Mouse (Mus musculus): Measurements from ENCODE around the gene Pcbp2.

Gene Pcbp2

DNA sequence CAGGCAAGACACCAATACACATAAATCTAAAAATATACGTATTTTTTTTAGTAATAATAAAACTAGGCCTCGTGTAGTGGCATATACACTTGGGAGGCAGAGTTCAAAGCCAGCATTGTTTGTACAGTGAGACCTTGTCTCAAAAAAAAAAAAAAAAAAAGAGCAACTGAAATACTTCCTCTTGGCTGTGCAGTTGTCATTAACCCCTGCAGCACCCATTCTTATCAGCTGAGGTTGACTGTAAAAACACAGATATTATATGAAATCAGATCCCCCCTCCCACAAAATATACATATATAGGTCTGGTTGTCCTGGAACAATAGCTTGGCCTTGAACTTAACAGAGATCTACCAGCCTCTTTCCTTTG is 36.1 kb downstream of the Pcbp2 start:
- no peak for DNase-seq (ENCODE audit: low spot score in 2 of 2)

DNA sequence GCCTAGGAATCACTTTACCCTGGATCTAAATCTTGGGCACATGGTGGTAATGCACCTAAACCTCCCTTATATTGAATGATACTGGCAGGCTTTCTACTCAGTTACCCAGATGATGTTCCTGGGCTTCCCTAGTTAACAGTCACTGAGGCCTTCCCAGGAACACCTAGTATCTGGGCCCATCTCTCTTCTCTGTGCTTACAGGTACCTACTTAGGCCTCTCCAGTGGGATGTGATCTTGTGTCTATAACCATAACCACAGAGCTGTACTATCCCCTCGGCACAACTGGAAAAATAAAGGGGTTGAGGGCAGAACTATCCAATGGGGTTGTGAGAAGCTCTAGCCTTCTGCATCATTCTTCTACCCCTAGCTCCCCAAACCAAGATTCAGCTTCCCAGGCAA is 36.5 kb downstream of the Pcbp2 start:
- no peak for DNase-seq (ENCODE audit: low spot score in 2 of 2)

DNA sequence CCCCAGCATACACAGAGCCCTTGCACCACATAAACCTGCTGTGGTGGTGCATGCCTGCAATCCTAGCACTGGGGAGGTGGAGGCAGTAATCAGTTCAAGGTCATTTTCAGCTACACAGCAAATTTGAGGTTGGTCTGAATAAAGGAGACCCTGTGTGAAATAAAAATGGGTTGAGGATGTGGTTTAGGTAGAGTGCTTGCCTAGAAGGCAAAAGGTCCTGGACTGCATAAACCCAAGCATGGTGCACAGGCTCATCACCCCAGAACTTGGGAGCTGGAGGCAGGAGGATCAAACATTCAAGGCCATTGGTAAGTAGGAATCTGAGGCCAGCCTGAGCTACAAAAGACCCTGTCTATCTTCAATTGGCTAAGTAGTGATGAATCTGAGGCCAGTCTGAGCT is 37.2 kb downstream of the Pcbp2 start:
- DNase-seq (ENCODE audit: low spot score in 2 of 2) = no peak

DNA sequence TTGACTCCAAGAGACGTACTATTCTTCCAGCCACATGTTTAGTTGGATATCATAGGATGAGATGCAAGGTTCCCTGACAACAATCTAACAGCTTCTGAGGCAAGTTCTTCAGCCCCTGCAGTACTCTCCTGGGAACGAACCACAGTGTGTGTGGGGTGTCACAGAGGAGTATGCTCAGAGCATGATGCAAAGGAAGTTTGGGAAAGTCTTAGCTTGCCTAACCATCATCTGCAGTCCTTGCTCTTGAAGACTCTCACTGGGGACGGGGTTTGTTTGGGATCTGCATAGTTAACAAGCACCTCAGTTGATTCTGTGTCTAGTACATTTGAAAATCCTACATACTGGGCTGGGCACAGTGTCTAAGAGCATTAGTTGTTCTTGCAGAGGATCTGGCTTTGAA is 38.0 kb downstream of the Pcbp2 start:
- no peak for DNase-seq (ENCODE audit: low spot score in 2 of 2)

DNA sequence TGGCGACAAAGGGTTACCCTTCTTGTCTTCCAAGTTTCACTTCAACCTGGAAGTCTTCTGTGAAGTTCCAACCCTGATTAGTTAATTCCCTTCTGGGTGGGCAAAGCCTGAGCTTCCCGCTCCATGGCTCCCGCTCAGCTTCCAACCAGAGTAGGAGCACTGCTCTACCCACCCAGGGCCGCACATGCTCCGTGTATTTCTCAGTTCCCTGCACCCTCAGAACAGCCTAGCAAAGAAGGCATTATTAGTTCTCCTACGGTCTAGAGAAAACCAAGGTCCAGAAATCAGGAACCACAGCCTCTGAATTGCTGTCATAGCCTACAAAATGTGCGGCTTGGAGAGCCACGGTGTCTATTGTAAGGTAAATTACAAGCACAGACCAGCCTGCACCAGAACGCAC is 39.8 kb downstream of the Pcbp2 start:
- peak in 1 of 2 experiments; percentile 40 for DNase-seq (ENCODE audit: low spot score in 2 of 2)

DNA sequence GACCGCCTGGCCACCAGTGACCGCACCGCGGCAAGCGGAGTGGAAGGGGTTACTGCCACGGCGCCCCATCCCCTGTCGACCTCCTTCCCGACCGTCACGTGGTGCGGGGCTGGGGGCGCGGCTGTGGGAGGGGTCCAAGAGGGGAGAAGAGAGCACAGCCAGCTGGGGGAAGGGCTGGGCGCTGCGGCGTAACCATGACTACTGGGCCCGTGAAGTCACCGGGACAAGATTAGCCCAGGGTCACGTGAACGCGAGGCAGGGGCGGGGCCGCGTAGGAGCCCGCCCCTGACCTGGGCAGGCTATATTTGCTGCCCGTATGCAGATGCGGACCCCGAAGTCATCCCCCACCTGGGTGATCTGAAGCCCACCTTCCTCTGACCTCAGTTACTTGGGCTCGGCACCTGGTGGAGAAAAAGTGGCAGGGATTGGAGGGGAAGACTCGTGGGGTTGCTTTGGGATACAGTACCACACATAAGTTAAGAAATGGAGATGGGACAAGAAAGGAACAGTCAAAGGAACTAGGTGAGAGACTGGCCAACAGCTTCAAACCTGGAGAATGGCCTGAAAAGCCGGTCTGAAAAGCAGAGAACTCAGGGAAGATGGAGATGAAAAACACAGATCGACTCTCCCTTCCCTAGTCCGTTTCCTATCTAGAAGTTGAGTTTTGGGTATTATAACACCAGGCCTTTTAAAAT is 40.4 kb downstream of the Pcbp2 start:
- peak; percentile 85 to 90 for DNase-seq (ENCODE audit: low spot score in 2 of 2)

DNA sequence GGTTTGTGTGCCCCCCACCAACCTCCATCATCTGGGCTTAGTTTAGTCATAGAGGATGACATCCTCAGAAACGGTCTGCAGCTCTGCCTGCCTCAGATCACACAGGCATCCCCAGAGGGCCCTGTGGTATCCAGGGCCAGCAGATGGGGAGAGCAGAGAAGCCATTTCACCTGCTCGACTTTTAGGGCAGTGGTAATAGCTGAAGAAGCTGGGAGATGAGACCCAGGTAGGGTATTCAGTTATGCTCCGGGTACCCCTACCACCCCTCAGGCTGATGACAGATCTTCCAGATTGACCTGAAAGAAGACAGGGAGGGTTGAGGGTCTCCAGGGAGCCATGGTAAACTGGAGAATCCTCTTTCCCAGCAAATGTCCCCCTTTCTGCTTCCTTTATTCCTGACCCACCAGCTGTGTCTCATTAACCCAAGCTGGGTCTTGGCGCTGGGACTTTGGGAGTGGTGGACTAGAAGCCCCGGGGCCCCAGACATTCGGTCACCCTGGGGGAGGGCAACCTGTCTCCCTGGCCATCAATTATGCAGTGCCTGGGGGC is 41.0 kb downstream of the Pcbp2 start:
- DNase-seq (ENCODE audit: low spot score in 2 of 2) = no peak

DNA sequence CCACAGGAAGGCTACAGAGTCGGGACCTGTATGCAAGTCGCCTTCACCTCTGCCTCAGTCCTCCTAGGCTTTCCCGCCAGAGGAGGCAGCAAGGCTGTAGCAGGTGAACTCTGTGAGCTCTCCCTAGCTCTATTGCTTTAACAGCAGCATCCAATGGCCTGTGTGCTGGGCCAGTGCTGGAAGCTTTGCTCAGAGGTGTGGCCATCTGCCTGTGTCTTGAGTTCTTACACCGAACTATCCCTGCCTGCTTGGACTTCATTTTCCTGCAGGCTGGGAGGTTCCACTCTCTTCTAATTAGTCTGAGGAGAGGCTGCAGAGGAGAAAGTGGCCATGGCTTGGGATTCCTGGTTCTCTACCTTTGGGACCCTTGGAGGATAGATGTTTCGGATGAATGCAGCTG is 41.7 kb downstream of the Pcbp2 start:
- DNase-seq (ENCODE audit: low spot score in 2 of 2) = no peak

DNA sequence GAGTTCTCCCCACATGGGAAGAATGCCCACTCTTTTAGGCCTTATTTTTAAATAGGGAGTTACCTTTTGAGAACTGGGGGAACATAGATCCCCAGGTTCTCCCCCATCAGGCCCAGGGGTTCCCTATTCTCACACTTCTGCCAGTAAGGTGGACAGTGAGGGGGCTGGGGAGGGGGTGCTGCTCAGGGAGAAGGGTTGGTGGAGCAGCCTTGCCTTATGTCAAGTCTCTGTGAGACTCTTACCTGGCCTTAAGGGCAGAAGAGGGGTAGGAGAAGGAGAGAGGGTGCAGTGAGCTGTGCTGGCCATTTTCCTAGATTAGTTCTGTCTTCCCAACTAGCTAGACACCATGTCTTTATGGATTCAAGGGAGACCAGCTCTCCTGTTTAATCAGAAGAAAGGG is 42.1 kb downstream of the Pcbp2 start:
- no peak for DNase-seq (ENCODE audit: low spot score in 2 of 2)

DNA sequence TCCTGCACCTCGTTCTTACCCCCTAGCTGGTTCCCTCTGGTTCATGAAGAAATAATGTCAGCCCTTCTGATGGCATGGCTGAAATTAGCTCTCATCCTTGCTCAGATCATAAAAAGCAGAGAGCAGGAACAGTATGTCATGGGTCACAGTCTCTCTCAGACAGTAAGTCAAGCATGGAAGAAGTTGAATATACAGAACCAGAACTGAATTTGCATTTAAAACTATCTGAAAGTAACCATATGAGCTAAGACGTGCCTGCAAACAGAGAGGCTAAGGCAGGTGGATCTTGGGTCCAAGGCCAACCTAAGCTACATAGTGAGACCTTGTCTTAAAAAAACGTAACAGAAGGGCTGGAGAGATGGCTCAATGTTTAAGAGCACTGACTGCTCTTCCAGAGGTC is 42.7 kb downstream of the Pcbp2 start:
- DNase-seq (ENCODE audit: low spot score in 2 of 2) = no peak

DNA sequence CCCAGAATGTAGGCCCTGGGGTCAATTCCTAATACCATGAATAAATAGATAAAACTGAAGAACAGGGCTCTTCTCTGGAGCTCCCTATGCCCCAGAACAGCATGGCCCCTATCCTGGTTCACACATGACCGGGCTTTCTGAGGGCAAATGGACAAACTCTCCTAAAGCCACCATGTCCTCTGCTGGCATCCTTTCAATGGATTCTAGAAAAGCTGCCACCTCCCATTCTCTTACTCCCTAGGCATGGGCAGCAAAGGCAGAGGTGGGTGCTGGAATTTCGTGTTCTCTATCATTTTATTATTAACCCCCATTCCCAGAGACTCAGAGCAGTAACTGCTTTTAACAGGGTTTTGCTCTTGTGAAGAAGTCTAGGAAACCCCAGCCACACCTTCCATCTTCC is 44.9 kb downstream of the Pcbp2 start:
- DNase-seq (ENCODE audit: low spot score in 2 of 2) = no peak

DNA sequence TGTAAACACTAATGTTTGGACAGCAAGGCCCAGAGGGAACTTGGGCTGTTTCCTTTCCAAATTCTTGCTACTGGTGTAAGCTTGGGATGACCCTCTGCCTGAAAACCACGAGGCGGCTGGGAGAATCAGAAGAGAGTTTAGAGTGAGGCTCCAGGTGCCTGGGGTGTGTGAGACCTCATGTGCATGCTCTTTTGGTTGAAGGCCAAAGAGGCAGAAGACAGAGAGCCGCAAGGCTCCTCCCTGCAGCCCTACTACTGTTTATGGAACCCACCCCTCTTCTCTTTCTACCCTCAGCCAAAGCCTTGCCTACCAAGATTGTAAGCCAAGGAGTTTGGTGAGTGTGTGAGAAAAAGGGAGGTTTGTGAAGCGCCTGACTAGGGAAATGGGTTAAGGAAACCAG is 45.5 kb downstream of the Pcbp2 start:
- no peak for DNase-seq (ENCODE audit: low spot score in 2 of 2)

DNA sequence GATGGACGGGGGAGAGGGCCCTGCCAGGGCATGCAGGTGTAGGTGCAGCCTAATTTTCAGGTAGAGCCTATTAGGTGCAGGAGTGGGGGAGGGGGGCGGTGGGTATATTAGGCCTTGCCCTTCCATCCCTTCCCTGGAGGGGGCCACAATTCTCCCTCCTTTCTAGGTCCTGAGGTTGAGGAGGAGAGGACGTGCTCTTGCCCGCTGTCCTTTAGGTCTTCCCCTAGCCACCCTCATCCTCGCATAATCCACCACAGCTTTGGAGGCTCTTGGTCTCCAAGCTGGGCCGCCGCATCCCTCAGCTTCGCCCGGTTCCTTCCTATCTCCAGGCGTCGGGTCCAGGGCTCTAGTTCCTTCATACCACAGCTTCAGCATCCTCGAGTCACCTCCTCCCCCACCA is 46.0 kb downstream of the Pcbp2 start:
- no peak for DNase-seq (ENCODE audit: low spot score in 2 of 2)

DNA sequence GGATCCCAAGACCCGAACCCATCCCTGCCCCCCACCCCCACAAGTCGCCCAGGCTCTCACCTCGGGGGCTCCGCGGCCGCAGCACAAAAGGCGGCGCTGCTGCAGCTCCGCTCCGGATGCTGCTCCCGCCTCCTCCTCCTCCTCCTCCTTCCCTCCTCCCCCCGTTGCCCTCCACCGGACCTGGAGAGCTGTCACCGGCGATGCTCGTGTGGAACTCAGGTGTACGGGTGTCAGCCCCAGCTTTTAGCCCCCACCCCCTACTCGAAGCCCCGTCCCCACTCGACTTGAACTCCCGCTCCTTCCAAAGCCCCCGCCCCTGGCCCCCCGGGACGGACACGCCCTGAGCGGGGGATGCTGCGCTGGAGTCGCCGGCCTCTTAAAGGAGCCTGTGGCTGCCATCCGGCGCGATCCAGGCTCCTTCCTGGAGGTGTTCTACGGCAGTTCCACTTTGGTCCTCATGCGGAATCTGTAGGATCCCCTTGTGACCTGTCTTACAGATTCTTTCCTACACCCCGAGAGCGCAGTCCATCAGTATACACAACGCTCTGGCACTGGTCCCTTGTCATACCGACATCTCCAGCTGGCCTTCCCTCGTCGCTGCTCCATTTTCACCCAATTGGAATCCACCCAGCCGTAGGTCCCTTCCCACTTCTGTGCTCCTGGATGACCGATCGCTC is 46.5 kb downstream of the Pcbp2 start, which contains the start of gene Map3k12:
Gene Map3k12, minus strand, starts transcription at position 337 of the 677 bp plus-strand sequence.
- peak; percentile 78 to 79 for DNase-seq (ENCODE audit: low spot score in 2 of 2)

DNA sequence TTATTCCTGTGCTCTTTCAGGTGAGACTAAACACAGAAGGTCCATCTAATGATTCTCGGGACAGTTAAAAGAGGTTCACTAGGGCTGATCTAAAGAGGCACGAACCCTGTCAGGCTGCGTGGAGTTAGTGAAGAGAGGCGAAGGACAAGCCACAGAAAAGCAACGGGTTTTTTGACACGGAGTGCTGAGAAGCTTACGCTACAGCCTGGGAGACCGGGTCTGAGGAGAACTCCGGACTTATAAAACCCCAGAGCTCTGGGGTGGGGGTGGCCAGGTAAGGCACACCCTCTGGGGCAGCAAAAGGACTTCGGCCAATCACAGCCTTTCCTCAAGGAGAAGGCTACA is 47.3 kb downstream of the Pcbp2 start:
- no peak for DNase-seq (ENCODE audit: low spot score in 2 of 2)

DNA sequence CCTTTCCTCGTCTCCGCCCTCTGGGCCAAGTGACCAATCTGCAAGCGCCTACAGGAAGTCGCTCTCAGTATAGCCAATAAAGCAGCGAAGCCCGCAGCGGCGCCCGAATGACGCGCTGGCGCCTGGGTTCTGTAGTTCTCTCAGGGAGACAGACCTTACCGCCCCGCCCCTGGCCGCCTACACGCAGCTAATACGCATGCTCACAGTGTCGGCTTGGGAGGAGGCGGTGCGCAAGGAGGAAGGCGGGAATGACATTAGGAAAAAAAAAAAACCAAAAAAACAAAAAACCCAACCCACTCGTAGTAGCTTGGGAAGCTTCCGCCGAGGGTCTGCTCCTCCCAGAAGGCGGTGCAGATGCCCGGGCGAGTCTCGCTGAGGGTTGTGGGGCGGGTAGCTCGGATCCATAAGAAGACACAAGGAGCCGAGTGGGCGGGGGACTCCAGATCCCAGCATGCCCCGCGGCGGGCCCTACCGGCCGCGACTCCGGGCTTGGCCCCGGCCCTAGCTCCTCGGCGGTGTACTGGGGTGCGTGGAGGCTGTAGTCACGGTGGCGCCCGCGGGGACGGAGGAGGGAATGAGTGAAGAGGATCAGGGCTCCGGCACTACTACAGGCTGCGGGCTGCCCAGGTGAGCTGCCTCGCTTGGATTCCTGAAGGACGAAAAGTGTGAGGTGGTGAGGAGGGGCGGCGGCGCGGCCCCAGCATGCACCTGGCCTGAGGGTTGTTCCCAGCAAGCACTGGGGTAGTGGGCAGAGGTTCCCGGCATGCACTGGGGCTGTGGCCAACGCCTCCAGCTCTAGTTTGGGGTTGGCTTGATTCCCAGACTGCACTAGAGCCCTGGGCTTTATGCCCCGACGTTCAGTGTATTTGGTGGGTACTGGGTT is 47.9 kb downstream of the Pcbp2 start, which contains the start of gene Tarbp2:
Gene Tarbp2, plus strand, starts transcription at position 217 of the 883 bp plus-strand sequence.
- peak; percentile 100 for DNase-seq (ENCODE audit: low spot score in 2 of 2)

DNA sequence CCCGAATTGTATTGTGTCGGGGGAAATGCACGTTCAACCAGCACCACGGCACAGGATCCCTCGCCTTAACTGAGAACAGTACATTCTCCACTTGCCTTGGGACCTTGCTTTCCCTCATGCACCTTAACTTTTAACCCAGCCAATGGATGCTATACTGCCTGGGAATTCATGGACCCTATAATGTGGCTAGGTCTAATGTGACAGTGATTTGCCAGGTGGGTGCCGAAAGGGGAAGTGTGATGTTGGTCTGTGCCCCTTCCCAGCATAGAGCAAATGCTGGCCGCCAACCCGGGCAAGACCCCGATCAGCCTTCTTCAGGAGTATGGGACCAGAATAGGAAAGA is 48.5 kb downstream of the Pcbp2 start:
- DNase-seq (ENCODE audit: low spot score in 2 of 2) = no peak

DNA sequence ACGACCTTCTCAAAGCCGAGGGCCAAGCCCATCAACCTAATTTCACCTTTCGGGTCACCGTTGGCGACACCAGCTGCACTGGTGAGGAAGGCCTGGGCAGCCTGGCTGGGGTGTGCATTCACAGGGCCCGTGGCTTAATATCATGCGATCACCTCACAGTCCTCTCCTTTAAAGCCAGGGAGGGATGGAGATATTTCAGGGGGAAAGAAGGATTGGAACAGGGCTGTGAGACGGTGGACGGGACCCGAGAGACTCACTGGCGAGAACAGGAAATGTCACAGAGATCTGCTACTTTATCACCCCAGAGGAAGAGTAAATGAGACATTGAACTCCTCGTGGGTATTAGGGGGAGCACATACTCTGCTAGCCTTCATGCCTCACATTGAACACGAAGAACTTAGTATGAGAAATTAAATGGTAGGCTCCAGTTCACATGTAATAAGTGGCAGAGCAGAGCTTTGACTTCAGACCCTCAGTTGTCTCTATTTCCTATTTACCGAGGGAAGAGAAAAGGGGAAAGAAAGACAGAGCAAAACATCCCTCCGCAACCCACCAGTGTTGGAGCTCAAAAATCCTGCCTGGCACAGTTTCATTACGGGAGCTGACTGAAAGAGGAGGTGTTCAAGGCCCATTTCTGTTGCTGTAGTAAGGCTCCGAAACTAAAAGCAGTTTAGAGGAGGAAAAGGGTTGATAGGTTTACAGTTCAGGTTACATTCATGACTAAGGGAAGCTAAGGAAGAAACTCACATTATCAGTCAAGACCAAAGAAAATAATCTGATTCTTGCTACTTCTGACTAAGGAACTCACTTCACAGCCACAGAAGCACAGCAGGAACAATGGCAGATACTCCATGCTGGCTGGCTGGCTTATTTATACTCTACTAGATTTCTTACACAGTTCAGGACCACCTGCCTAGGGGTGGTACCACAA is 49.1 kb downstream of the Pcbp2 start:
- no peak for DNase-seq (ENCODE audit: low spot score in 2 of 2)

DNA sequence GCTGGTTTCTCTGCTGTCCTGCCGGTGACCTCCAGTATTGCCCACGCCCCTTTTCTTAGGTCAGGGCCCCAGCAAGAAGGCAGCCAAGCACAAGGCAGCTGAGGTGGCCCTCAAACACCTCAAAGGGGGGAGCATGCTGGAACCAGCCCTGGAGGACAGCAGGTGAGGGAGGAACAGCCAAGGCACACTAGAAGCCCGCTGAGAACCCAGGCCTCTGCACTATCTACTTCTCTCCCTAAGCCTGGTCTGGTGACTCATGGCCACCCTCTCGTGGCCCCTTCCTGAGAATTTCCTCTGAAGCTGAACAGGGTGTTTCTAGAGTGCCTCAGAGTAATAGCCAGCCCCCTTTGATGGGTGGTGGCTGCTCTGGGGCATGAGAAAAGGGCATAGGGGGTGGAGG is 50.1 kb downstream of the Pcbp2 start:
- DNase-seq (ENCODE audit: low spot score in 2 of 2) = no peak

DNA sequence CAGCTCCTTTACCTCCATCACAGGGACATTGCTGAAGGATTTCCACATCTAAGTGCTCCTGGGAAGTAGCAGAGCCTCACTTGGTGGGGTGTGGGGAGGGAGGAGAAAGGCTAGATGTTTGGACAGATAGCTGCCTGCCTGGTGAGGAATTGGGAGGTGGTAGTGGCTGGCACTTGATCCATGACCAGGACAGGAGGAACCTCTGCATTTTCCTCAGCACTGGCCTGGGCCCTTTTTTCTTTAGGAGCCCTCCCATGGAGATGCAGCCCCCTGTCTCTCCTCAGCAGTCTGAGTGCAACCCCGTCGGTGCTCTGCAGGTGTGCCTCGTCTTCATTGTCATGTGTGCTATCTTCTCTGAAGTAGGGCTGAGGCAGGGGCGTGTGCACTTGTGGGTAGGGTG is 51.1 kb downstream of the Pcbp2 start:
- no peak for DNase-seq (ENCODE audit: low spot score in 2 of 2)

DNA sequence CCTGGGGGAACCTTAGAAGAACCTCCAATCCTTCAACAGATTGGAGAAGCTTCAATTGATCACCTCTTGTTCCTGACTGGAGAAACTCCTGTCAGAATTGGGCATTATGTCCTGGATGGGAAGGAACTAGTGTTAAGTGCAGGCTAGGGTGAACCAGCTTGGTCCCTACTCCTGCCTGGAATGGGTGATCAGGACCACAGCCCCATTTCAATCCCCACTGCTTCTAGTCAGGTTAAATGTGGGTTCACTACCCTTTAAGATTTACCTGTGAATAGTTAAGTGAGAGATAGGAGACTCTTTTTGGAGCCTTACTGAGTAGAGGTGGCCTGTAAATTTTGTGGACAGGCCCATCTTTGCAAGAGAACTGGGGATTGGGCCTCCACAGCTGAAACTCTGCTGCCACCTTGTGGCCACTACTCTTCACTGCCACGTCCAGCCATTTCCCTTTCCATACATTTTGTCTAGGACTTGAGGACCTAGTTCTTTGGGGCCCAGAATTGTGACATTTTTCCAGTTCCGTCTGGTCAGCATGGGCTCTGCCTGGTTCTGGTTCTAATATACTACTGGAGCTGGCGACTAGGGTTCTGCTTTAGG is 54.6 kb downstream of the Pcbp2 start, which contains the start of gene Npff:
Gene Npff, minus strand, starts transcription at position 51 of the 594 bp plus-strand sequence.
- peak; percentile 74 to 85 for DNase-seq (ENCODE audit: low spot score in 2 of 2)

All from frontal cortex, postnatal 36 days (tissue).